Mouse (Mus musculus) C3H10T1/2 (cell line): ENCODE results near the gene Ccdc81. TPM values are rescaled to one million over a fixed set of nuclear protein-coding genes. Genes with fewer than 3 reads are reported as not detected.

Source experiments
- polyA plus RNA-seq, 2 experiments: library from polyadenylated mRNA; unstranded; fragments of >200 nt; fragmentation: generic; extraction: Trizol; gene quantifications; one replicate each; pipeline ENCODE4 v1.2.1; 2012; ENCODE audit warnings: missing spikeins in 2 of 2

Ccdc81 gene
- under 1 TPM in 1 of 2 experiments, not detected in 1; 0.04 TPM for polyA plus RNA-seq

GRCm38 (mm10) chr7:89903442-89904343 lies at the start of gene Ccdc81:
Ccdc81 (minus strand) TSS chr7:89903629.

GRCm38 (mm10) chr7:89940571-89941463 lies 37.4 kb upstream of the Ccdc81 start, which contains the start of gene Hikeshi:
Hikeshi (minus strand) TSS chr7:89941204.

Other genes starting within 250 kb of the Ccdc81 start
- gene Hikeshi, start 37.6 kb upstream of the Ccdc81 start, polyA plus RNA-seq, result 10 to 100 TPM; 25.4 to 58.3 TPM
- gene Eed, start 77.4 kb upstream of the Ccdc81 start, polyA plus RNA-seq, result 10 to 100 TPM in 1 of 2 experiments, 1 to 10 TPM in 1; 2.4 to 14.2 TPM
- 10 to 100 TPM in 1 of 2 experiments, 1 to 10 TPM in 1; 2.9 to 23.4 TPM for gene Picalm, start 226.6 kb upstream of the Ccdc81 start, polyA plus RNA-seq